22 mouse cellular contexts compared by ENCODE assay signal in the genomic region with DNA sequence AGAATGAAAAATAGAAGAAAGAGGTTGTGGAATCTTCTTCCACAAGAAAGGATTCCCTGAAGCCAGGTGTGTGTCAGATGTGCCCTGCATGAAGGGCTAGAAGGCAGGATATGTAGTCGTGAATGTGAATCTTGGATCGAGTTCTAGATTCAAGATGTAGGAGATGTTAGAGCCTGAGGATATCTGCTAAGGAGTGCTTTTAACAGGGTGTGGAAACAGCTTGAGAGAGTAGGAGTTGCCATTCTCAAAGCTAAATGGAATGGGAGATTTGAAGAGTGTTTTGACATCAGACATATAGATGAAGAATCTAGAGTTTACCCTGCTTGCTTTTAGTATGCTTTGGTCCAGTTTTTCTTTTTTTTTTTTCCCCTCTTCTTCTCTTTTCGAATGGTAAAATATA.
DNase-seq lines count a peak whose midpoint lies in the region; ATAC-seq lines count a peak whose summit lies in the region.
"Had no signal": no experiment of that assay in that cellular context is flagged by ENCODE, and none has a peak within 500 bp of the region (broad histone marks: within the 10 kb centered on the region; RNA-seq: fewer than 3 reads in every experiment).

No protein-coding gene starts in this region.

- ATAC-seq in frontal cortex, adult (ENCODE audit: low TSS enrichment): peak; percentile 98
- ATAC-seq: activated CD4-positive, CD25-positive, alpha-beta regulatory T cell, adult 4 months; CD4-positive, CD25-positive, alpha-beta regulatory T cell, adult 4 months; forebrain, embryonic 14.5 days; forebrain, embryonic 16.5 days; Patski had no signal

- intact Hi-C loops in left cerebral cortex, postnatal 14 days (cut with DNase I): no loop called here

- DNase-seq in frontal cortex, postnatal 14 days (ENCODE audit: low spot score in 2 of 2): no peak
- peak; percentile 10 for DNase-seq in left cerebral cortex, adult 11 months (ENCODE audit: low spot score)
- DNase-seq in left cerebral cortex, postnatal 14 days (ENCODE audit: low spot score in 2 of 2): no peak
- DNase-seq in brain, adult 2 months (ENCODE audit: low read depth, low spot score): peak; percentile 61
- DNase-seq in heart, postnatal 4 days: no peak
- DNase-seq: adrenal gland, adult 8-10 months; adrenal gland, postnatal 14 days; adrenal gland, postnatal 36 days; B cell, adult 2 months; cerebellum, adult 11 months; cerebellum, adult 18-20 months; cerebellum, adult 8-10 months; cerebellum, adult 9-11 months; cerebellum, postnatal 14 days; cerebellum, postnatal 36 days; embryo, embryonic 11 days had no signal

Comparison
In these comparisons a context has a peak if more than half of its experiments do, and no peak if none do; other contexts are left out.
1. DNase-seq: peak in left cerebral cortex, adult 11 months (single experiment) and brain, adult 2 months (single experiment); none in frontal cortex, postnatal 14 days (0 of 2), left cerebral cortex, postnatal 14 days (0 of 2) and heart, postnatal 4 days (single experiment).